Mouse (Mus musculus) C2C12 (cell line): ENCODE results near the gene 4930432M17Rik. TPM values are rescaled to one million over a fixed set of nuclear protein-coding genes. Genes with fewer than 3 reads are reported as not detected.
A peak's percentile ranks its signal among the peaks of the same experiment; 100 is the strongest.

Experiments
- H3K27me3 ChIP-seq: one replicate; pipeline ENCODE4 v1.6.1; 2011; ENCODE audit not compliant: control insufficient read depth, insufficient read depth, insufficient read length
- H3K36me3 ChIP-seq: one replicate; pipeline ENCODE4 v1.6.1; 2011; ENCODE audit not compliant: control insufficient read depth, insufficient read depth
- H3K4me3 ChIP-seq: one replicate; pipeline ENCODE4 v1.5.1; 2011; ENCODE audit warnings: mild to moderate bottlenecking, control low read depth; ENCODE audit not compliant: poor library complexity, insufficient read depth, severe bottlenecking
- H3K79me2 ChIP-seq: one replicate; pipeline ENCODE4 v1.6.1; 2011; ENCODE audit not compliant: control insufficient read depth, insufficient read depth
- H3K79me3 ChIP-seq: one replicate; pipeline ENCODE4 v1.6.1; 2011; ENCODE audit warnings: low read depth, control low read depth
- H3ac ChIP-seq: one replicate; pipeline ENCODE3; 2011; ENCODE audit warnings: low read depth; ENCODE audit not compliant: control insufficient read depth, insufficient read length
- CEBPB ChIP-seq: IDR thresholded peaks from one replicate; pipeline ENCODE4 v1.6.1; 2011; ENCODE audit warnings: low read depth, mild to moderate bottlenecking, control low read depth, moderate library complexity
- CTCF ChIP-seq: IDR thresholded peaks from one replicate; pipeline ENCODE4 v1.5.1; 2011; ENCODE audit not compliant: control insufficient read depth, insufficient read depth, insufficient read length
- FOSL1 ChIP-seq: IDR thresholded peaks from one replicate; pipeline ENCODE4 v1.8.0; 2011; ENCODE audit warnings: mild to moderate bottlenecking, low read length; ENCODE audit not compliant: poor library complexity, insufficient read depth, severe bottlenecking
- MAX ChIP-seq: IDR thresholded peaks from one replicate; pipeline ENCODE4 v1.6.1; 2011; ENCODE audit warnings: mild to moderate bottlenecking, control low read depth
- MYOD1 ChIP-seq: IDR thresholded peaks from one replicate; pipeline ENCODE4 v1.6.1; 2011; ENCODE audit warnings: low read depth; ENCODE audit not compliant: control insufficient read depth, insufficient read length
- MYOG ChIP-seq: IDR thresholded peaks from one replicate; pipeline ENCODE4 v1.6.1; 2011; ENCODE audit not compliant: control insufficient read depth, insufficient read length; ENCODE audit errors: extremely low read depth
- USF1 ChIP-seq: IDR thresholded peaks from one replicate; pipeline ENCODE4 v1.6.1; 2011; ENCODE audit warnings: low read depth, mild to moderate bottlenecking, control low read depth, moderate library complexity
- polyA plus RNA-seq: library from polyadenylated mRNA; unstranded; fragments of >200 nt; fragmentation: generic; extraction: Trizol; gene quantifications from one replicate; pipeline ENCODE4 v1.2.1, GENCODE M21; 2012; ENCODE audit warnings: missing spikeins

Gene 4930432M17Rik
- polyA plus RNA-seq, 1 experiment: not detected

GRCm38 (mm10) chr3:121679443-121679842 lies 8.9 kb downstream of the 4930432M17Rik start:
- Histone ChIP-seq H3K27me3 (no peaks in the 10 kb centered on the region), H3K4me3 (no peak overlapping the region), H3K79me3 (no peaks in the 10 kb centered on the region), H3K79me2 (no peaks in the 10 kb centered on the region), H3K36me3 (no peaks in the 10 kb centered on the region), H3ac (no peak overlapping the region)
- TF ChIP-seq CTCF (no peak), MYOD1 (no peak), USF1 (no peak), CEBPB (no peak), MYOG (no peak), FOSL1 (no peak), MAX (no peak)

GRCm38 (mm10) chr3:121680187-121680586 lies 9.6 kb downstream of the 4930432M17Rik start:
- Histone ChIP-seq H3ac (no peak overlapping the region), H3K79me3 (no peaks in the 10 kb centered on the region), H3K79me2 (no peaks in the 10 kb centered on the region), H3K36me3 (no peaks in the 10 kb centered on the region), H3K4me3 (no peak overlapping the region), H3K27me3 (no peaks in the 10 kb centered on the region)
- TF ChIP-seq MYOG (no peak), CTCF (no peak), USF1 (no peak), MYOD1 (no peak), FOSL1 (no peak), CEBPB (no peak), MAX (no peak)

DNA sequence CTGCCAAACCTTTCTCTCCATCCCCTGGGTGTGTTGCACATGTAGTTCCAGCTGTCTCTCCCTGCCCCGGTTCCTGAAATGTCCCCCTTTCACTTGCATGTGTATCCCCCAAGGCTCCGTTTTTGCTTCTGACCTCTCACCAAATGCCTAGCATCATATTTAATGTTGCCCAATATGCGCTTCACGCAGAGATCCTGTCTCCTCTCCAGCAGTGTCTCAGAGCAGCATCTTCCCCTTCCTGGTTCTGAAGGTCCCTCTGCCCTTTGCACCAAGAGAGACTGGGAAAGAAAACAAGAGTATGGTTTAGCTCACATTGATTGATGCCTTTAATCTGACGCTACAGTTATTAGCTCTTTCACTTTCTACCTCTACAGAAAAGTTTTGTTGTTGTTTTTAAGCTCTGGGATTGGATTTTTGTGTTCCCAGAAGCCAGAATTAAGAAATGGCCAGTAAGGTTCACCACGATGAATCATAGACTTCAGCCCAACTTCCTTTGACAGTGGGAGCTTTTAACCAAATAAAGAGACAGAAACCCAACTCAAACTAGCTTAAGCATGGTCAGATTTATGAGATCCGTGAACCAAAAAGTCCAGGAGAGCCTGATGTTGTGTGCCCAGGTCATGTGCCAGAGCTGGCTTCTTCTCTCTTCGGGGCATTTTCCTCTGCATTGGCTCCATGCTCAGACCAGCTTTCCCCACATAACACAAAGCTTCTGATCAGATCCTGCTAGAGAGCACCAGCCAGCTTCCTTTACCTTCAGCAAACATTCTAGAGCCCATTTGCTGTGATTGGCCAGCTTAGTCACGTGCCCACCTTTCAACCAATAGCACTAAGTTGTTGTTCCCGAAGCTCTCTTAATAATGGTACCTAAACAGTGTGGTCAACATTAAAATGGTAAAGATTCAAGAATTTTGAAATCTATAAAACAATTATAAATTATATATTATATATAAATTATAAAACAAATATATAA lies 12.2 kb downstream of the 4930432M17Rik start:
- no peaks in the 10 kb centered on the region for H3K36me3 ChIP-seq
- no peak for TF ChIP-seq MYOD1
- TF ChIP-seq MAX: no peak
- TF ChIP-seq CTCF: no peak
- TF ChIP-seq MYOG: no peak
- TF ChIP-seq CEBPB: no peak
- TF ChIP-seq USF1: peak; percentile 92
- TF ChIP-seq FOSL1: no peak
- no peaks in the 10 kb centered on the region for H3K79me2 ChIP-seq
- no peaks in the 10 kb centered on the region for H3K79me3 ChIP-seq
- H3K27me3 ChIP-seq: no peaks in the 10 kb centered on the region
- no peak overlapping the region for H3ac ChIP-seq
- H3K4me3 ChIP-seq: no peak overlapping the region

- H3ac ChIP-seq: no peak overlapping the region
- no peaks in the 10 kb centered on the region for H3K79me3 ChIP-seq
- H3K36me3 ChIP-seq: no peaks in the 10 kb centered on the region
- H3K4me3 ChIP-seq: no peak overlapping the region
- H3K79me2 ChIP-seq: no peaks in the 10 kb centered on the region
- H3K27me3 ChIP-seq: no peaks in the 10 kb centered on the region
- TF ChIP-seq MYOD1 (no peak), FOSL1 (no peak), MAX (no peak), CEBPB (no peak), CTCF (no peak), MYOG (no peak), USF1 (no peak)
Observed at GRCm38 (mm10) chr3:121684552-121684951, 14.0 kb downstream of the 4930432M17Rik start.

DNA sequence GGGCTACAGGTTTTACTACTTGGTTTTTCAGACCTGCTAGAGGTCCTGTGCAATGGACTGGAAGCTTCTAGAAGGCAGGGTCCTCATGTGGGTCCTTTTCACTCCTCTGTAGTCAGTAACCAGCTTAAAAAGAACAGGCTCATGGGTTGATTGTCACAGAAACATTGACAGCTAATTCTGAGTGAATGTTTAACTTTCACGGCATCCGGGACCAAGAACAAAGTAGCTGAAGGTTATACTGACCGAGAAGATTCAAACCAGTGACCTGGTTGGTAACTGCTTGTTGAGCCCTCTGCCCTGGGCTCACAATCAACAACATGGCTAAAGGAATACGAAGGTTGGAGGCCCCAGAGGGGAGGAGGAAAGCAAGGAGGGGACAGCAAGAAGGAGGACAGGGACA lies 14.4 kb downstream of the 4930432M17Rik start:
- H3ac ChIP-seq: no peak overlapping the region
- no peaks in the 10 kb centered on the region for H3K36me3 ChIP-seq
- H3K79me3 ChIP-seq: no peaks in the 10 kb centered on the region
- TF ChIP-seq FOSL1: no peak
- no peak for TF ChIP-seq CTCF
- no peak for TF ChIP-seq MAX
- TF ChIP-seq CEBPB: no peak
- no peak for TF ChIP-seq MYOG
- no peak for TF ChIP-seq USF1
- TF ChIP-seq MYOD1: no peak
- no peak overlapping the region for H3K4me3 ChIP-seq
- H3K27me3 ChIP-seq: no peaks in the 10 kb centered on the region
- H3K79me2 ChIP-seq: no peaks in the 10 kb centered on the region
